Comparison of ENCODE assay signal across 10 mouse cellular contexts in the genomic region with DNA sequence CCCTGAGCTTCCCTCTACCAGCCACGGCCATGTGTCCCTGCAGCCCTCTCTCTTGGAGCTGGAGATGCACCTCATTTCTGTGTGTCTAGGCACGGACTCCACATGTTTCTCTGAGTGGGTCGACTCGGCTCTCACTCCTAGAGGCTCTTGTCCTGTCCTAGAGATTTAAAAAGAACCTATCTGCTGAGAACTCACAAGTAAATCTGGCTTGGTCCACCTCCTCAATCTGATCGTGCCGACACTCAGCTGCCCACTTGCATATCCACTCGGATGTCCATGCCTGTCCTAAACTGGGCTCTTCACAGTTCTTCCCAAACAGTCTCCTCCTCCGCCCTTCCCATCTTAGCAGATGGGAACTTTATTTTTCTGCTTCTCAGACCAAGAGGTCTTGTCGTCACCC.
"Had no signal": no experiment of that assay in that cellular context is flagged by ENCODE, and none has a peak within 500 bp of the region (broad histone marks: within the 10 kb centered on the region; RNA-seq: fewer than 3 reads in every experiment).

No protein-coding gene starts in this region.

- DNase-seq: kidney, adult 18-20 months; kidney, adult 9 months; kidney, postnatal 25 days; layer of hippocampus, adult 9-11 months; liver, embryonic 13.5 days; lung, adult 2 months; lung, postnatal 14 days; lung, postnatal 4 days; midbrain, embryonic 14.5 days; thymus, postnatal 25 days had no signal
